Mouse (Mus musculus) olfactory bulb, adult 2 months (tissue): ENCODE measurements at regions not wholly inside any gene's neighbourhood (a gene's known extent, or its start where the extent isn't known, plus 50 kb on each side); places are given as distances from the start of the nearest gene placed in this dataset.

Experiments
- CTCF ChIP-seq: fragments of 200-500 bp; IDR thresholded peaks from 2 replicates; pipeline ENCODE4 v1.5.1; 2012; ENCODE audit warnings: low read depth, mild to moderate bottlenecking, low read length, moderate library complexity; ENCODE audit not compliant: insufficient read depth
- POLR2A ChIP-seq: fragments of 200-500 bp; IDR thresholded peaks from 2 replicates; pipeline ENCODE4 v1.6.1; 2012; ENCODE audit warnings: mild to moderate bottlenecking, low read depth, low read length, moderate library complexity; ENCODE audit not compliant: insufficient read depth

GRCm38 (mm10) chr16:76448773-76449172, 75.1 kb upstream of the Nrip1 start:
- TF ChIP-seq CTCF (no peak), POLR2A (no peak)
